Mouse (Mus musculus): ENCODE data around the gene Sstr4. TPM values are rescaled to one million over a fixed set of nuclear protein-coding genes. Genes with fewer than 3 reads are reported as not detected.

The Sstr4 gene
- polyA plus RNA-seq, 1 experiment from 2014 or later = 3.0 TPM

DNA sequence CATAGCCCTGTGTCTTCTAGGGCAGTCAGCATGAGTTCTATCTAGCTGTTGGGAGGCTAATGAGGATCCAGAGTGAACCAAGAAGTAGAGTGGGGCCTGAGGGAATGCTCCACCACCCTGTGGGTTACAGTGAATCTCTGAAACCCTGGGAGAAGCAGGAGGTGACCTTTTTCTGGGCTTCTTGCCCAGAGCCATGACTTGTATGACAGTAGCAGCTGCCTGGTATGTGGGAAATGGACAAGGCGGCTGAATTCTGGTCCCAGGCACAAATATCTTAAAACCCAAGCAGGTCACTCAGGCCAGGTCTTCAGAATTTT lies 2.6 kb downstream of the Sstr4 start:
- Histone ChIP-seq H3K9me3 (no peaks in the 10 kb centered on the region), H3K36me3 (no peaks in the 10 kb centered on the region), H3K9ac (no peak overlapping the region), H3K27me3 (replicated peaks) (peaks cover 21% of the 10 kb centered on the region), H3K4me1 (peaks cover 20% of the 10 kb centered on the region), H3K4me2 (peak overlapping the region; percentile 16; the same call in 1 of the 2 replicates), H3K27ac (no peak overlapping the region), H3K4me3 (replicated peaks) (no peak overlapping the region)
- ATAC-seq (ENCODE audit: insufficient read depth, low FRiP score, low read depth) = no peak
- 42% methylated on average over 1 of the region's 1 CpGs for WGBS

DNA sequence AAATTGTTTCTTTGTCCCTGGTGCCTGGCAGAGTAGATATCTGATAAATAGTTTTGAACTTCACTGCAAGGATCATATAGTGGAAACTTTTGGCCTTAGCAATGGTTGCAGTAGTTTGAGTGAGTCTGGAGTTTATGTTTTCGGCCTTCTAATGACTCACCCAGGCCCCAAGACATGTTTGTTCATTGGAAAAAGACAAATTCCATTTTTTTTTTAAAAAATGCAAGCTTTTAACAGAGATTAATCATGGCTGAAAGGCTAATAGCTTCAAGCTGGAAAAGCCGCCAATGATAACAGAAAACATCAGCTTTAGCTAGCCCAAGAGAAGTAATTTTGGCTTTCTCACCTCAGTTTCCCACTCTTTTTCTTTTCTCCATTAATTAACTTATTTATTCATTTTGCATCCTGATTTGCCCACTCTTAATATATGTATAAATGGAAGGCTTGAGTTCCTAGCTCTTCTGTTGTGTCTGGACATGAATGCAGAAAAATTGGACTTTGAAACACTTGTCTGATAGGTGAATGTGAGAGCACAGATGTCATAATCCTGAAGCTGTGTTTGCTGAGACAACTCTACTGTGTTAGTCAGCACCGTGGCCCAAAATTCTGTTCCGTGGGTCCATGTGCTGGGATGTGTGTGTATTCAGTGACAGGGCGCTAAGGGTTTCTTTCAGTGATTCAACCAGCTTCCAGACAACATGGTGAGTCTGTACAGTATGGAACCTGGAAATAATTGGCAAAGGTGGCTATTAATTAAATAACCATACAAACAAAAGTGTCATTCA lies 3.9 kb downstream of the Sstr4 start:
- no peak overlapping the region for H3K9ac ChIP-seq
- peaks cover 20% of the 10 kb centered on the region for H3K4me1 ChIP-seq
- WGBS = 77% methylated on average over 5 of the region's 5 CpGs
- H3K27me3 ChIP-seq (replicated peaks) = peaks cover 17% of the 10 kb centered on the region
- H3K4me2 ChIP-seq = no peak overlapping the region
- ATAC-seq (ENCODE audit: insufficient read depth, low FRiP score, low read depth) = no peak
- no peak overlapping the region for H3K4me3 ChIP-seq (replicated peaks)
- H3K9me3 ChIP-seq = no peaks in the 10 kb centered on the region
- H3K36me3 ChIP-seq = no peaks in the 10 kb centered on the region
- H3K27ac ChIP-seq = no peak overlapping the region

DNA sequence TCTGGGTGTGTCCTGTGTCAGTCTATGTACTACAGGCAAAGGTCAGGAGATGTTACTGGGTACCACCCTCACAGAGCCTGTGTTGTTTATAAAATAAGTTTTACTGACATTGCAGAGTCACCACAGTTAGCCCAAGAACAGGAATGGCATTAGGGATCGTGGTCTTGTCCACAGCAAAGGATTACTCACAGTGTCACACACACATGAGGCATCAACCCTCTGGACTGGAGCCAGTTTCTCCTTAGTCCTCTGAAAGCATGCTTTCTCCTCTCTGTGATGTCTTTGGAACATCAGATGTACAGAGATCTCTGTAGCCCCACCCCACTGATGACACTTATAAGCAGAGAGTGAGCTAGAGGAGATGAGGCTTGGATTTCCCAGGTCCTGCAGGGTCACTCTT lies 7.1 kb downstream of the Sstr4 start:
- Histone ChIP-seq H3K4me1 (peaks cover 16% of the 10 kb centered on the region), H3K4me2 (no peak overlapping the region), H3K4me3 (replicated peaks) (no peak overlapping the region), H3K27me3 (replicated peaks) (peaks cover 13% of the 10 kb centered on the region), H3K9ac (no peak overlapping the region), H3K9me3 (no peaks in the 10 kb centered on the region), H3K36me3 (no peaks in the 10 kb centered on the region), H3K27ac (no peak overlapping the region)
- WGBS = 56% methylated on average over 1 of the region's 1 CpGs
- ATAC-seq (ENCODE audit: insufficient read depth, low FRiP score, low read depth) = no peak

DNA sequence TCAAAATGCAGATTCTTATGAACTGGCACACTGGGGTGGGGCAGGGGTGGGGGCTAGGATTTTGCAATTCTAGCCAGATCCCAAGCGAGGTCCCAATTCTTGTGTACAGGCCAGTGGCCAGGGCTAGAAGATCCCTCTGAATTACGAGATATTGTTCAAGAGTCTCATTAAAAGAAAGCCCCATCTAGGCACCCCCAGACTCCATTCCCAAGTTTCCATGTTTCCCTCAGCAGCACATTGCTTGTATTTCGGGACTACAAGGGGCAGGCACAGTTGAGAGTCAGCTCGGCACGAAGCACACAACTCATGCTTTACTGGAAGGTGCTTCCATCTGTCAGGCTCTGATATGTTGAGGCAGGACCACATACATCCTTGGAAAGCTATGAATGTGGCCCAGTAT lies 9.8 kb downstream of the Sstr4 start:
- H3K9me3 ChIP-seq = no peaks in the 10 kb centered on the region
- no peak overlapping the region for H3K9ac ChIP-seq
- H3K4me2 ChIP-seq = peak overlapping the region; percentile 29
- peaks cover 21% of the 10 kb centered on the region for H3K27me3 ChIP-seq (replicated peaks)
- no peak overlapping the region for H3K27ac ChIP-seq
- peak overlapping the region; percentile 18; the same call in 1 of the 2 replicates for H3K4me3 ChIP-seq (replicated peaks)
- ATAC-seq (ENCODE audit: insufficient read depth, low FRiP score, low read depth) = no peak
- 67% methylated on average over 5 of the region's 5 CpGs for WGBS
- H3K4me1 ChIP-seq = peaks cover 15% of the 10 kb centered on the region; the same call in 1 of the 2 replicates
- no peaks in the 10 kb centered on the region for H3K36me3 ChIP-seq

DNA sequence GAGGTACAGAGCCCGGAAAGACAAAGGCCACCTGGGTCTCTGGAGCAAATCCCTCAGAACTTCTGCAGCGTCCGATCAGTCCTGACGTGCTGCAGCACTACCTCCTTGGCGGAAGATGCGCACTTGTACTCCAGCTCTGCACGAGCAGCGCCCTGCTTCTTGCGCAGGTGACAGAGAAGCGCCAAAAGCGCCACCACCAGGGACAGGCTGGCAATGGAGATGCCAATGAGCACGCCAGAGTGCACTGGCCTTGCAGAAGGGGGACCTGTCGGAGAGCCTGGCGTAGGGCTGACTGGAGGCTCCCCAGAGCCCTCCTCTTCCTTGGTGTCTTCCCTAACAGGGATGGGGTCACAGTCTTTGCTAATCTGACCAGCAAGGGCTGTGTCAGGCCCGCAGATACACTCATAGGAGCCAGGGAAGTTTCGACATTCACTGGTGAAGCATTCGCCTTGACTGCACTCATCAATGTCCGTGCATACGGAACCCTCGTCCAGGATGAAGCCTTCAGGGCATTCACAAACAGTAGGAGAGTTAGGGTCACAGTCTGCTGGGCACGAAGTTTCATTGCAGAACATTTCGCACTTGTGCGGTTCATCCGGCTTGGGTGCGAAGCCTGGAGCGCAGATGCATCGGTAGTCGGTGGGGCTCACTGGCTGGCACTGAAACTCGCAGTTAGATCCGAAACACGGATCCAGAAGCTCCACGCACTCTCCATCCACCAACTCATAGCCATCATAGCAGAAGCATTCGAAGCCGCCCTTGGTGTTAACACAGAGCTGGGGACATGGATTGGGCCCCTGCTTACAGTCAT lies 11.2 kb downstream of the Sstr4 start:
- peaks cover 21% of the 10 kb centered on the region for H3K27me3 ChIP-seq (replicated peaks)
- ATAC-seq (ENCODE audit: insufficient read depth, low FRiP score, low read depth) = no peak
- H3K9me3 ChIP-seq = no peaks in the 10 kb centered on the region
- H3K4me2 ChIP-seq = peak overlapping the region; percentile 81
- H3K36me3 ChIP-seq = no peaks in the 10 kb centered on the region
- H3K4me3 ChIP-seq (replicated peaks) = peak overlapping the region; percentile 47
- WGBS = 24% methylated on average over 34 of the region's 34 CpGs
- H3K4me1 ChIP-seq = peaks cover 15% of the 10 kb centered on the region; the same call in 1 of the 2 replicates
- H3K9ac ChIP-seq = no peak overlapping the region
- H3K27ac ChIP-seq = no peak overlapping the region

DNA sequence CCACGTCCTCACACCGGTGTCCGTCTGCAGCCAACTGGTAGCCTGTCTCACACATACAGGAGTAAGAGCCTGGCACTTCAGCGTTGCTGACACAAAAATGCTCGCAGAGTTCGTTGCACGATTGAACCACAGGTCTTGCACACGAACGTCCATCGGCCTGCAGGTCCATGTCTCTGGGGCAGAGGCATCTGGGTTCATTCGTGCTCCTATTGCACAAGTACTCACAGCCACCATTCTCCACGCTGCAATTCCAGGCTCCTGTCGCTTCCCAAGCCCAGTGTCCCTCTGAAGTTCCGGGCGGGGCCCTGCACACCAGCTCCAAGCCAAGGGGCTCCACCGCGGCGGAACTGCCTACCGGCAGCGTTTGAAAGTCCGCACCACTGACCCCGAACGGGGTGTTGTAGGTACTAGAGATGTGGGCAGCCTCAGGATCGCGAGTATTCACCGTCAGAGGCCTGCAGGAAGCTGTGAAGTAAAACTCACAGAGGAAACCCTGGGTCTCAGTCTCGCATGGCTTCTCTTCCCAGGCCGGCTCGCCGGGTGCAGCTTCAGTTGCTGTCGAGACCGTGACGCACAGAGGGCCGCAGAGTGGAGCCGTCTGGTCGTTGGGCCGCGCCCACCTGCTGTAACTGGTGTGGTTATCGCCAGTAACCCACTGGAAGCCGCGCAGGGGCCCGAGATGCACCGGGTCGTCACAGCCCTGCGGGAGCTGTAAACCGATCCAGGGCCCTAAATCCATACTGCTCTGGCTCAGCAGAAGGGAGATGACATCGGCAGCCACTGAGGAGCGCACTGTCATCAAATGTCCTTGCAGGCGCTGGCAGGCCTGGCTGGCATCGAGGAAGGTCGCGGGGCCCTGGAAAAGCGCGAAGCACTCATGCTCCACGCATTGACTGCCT lies 12.1 kb downstream of the Sstr4 start:
- Histone ChIP-seq H3K27ac (peak overlapping the region; percentile 37), H3K9ac (peak overlapping the region; percentile 19; the same call in 1 of the 2 replicates), H3K9me3 (no peaks in the 10 kb centered on the region), H3K4me1 (peaks cover 15% of the 10 kb centered on the region; the same call in 1 of the 2 replicates), H3K27me3 (replicated peaks) (peaks cover 21% of the 10 kb centered on the region), H3K36me3 (no peaks in the 10 kb centered on the region), H3K4me2 (peak overlapping the region; percentile 81), H3K4me3 (replicated peaks) (peak overlapping the region; percentile 47)
- WGBS = 8% methylated on average over 55 of the region's 55 CpGs
- ATAC-seq (ENCODE audit: insufficient read depth, low FRiP score, low read depth) = 0 out of 2 replicates have a peak, but pooled peaks have one; percentile 23

DNA sequence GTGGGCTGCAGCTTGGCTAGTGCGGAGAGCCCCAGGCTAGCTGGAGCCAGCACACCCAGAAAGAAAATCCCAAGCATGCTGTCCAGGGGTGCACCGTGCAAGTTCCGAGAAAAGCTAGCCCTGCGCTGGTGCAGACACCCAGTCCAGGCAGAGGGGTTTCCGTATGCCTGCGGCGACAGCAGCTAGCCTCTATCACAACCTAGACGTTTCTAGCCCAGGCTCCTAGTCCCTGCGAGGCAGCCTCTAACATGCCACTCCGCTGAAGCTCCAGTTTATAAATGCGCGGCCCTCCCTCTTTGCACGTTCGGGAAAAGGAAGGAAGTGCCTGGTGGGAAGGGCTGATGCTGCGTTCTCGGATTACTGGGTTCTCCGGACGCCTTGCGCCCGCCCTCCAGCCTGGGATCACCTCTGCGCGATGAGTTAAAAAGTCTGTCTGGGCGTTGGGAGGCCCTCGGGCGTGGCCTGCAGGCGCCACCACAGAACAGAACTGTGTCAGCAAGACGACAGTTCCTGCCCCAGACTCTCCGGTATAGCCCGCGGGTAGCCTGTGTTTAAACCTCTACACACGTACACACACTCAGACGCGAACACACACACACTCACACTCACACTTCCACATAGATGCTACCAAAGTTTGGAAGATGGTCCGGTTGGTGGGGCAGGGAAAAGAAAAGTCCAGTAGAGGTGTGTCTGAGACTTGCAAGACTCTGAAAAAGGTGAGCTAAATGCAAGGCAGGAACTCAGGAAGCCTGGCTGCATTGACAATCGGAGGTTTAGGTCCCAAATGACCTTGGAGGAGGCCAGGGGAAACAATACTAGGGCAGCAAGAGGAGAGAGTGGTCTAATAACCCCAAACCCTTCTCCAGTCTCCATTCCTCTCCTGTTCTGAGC lies 13.0 kb downstream of the Sstr4 start, which contains the start of gene Thbd:
TSS of gene Thbd (minus strand) at position 319 of the 891 bp plus-strand sequence.
- H3K9me3 ChIP-seq = no peaks in the 10 kb centered on the region
- peak within 1 kb of the TSS; percentile 19; the same call in 1 of the 2 replicates for H3K9ac ChIP-seq
- ATAC-seq (ENCODE audit: insufficient read depth, low FRiP score, low read depth) = peak; percentile 73
- WGBS = 2% methylated on average over 35 of the region's 35 CpGs
- peak within 1 kb of the TSS; percentile 47 for H3K4me3 ChIP-seq (replicated peaks)
- H3K4me1 ChIP-seq = peaks cover 15% of the 10 kb centered on the region; the same call in 1 of the 2 replicates
- peak within 1 kb of the TSS; percentile 37 for H3K27ac ChIP-seq
- H3K4me2 ChIP-seq = peak within 1 kb of the TSS; percentile 81
- H3K36me3 ChIP-seq = no peaks in the 10 kb centered on the region
- H3K27me3 ChIP-seq (replicated peaks) = peaks cover 21% of the 10 kb centered on the region

DNA sequence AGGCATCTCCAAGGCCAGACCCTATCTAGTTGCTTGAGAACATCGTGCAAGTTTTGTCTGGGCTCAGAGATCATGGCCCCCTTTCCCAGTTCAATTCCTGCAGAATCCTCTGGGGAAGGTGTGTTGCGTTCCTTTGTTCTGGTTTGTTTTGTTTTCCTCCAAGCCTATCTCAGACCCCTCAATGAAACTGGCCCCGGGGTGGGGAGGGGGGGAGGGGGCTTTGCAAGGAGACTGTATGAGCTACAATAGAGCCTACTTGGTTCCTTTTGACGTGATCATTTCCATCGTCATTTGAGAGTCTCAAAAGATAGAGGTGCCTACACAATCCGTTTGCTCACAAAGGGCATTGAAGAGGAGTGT lies 13.6 kb downstream of the Sstr4 start:
- Histone ChIP-seq H3K27me3 (replicated peaks) (peaks cover 21% of the 10 kb centered on the region), H3K9me3 (no peaks in the 10 kb centered on the region), H3K36me3 (no peaks in the 10 kb centered on the region), H3K4me2 (peak overlapping the region; percentile 81), H3K9ac (no peak overlapping the region), H3K4me1 (peaks cover 15% of the 10 kb centered on the region; the same call in 1 of the 2 replicates), H3K27ac (peak overlapping the region; percentile 37; the same call in 1 of the 2 replicates), H3K4me3 (replicated peaks) (no peak overlapping the region)
- 21% methylated on average over 6 of the region's 6 CpGs for WGBS
- ATAC-seq (ENCODE audit: insufficient read depth, low FRiP score, low read depth) = no peak

DNA sequence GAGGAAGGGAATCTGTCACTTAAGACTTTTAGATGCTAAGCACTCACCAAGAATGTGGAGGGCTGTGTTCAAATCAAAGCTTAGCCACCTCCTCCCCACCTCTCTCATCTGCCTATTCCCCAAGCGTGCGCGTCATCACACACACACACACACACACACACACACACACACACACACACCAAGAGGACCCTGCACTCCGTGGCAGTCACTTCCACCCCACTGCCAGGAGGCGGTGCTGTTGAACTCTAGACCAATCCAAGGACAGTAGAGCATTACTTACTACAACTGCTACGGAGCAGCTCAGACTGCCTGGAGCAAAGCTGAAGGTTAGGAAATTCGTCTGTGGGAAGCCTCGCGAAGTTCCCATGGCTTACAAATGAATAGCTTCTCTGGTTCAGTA lies 14.0 kb downstream of the Sstr4 start:
- Histone ChIP-seq H3K4me1 (peaks cover 15% of the 10 kb centered on the region; the same call in 1 of the 2 replicates), H3K4me3 (replicated peaks) (no peak overlapping the region), H3K4me2 (0 out of 2 replicates have a peak overlapping the region, but pooled peaks have one; percentile 81), H3K36me3 (no peaks in the 10 kb centered on the region), H3K9ac (no peak overlapping the region), H3K27ac (no peak overlapping the region), H3K27me3 (replicated peaks) (peaks cover 21% of the 10 kb centered on the region), H3K9me3 (no peaks in the 10 kb centered on the region)
- peak; percentile 63 for ATAC-seq (ENCODE audit: insufficient read depth, low FRiP score, low read depth)
- WGBS = 22% methylated on average over 9 of the region's 9 CpGs

DNA sequence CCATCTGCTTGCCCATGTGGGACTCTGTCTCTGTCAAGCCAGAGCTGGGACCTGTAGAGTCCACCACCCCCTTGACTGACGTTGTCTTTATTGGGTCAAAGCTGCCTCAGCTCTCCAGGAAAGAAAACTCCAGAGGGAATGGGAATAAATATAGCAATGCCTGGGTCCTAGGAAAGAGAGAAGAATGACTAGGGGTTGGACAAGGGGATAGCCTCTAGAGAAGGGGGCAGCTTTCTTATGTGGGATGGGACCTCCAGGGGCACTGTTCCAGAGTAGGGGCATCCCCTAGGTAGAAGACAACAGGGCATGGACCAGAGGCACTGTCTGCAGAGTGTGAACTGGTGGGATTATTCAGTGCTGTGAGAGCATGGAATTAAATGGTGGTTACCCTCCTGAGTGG lies 14.7 kb downstream of the Sstr4 start:
- WGBS = 91% methylated on average over 1 of the region's 1 CpGs
- Histone ChIP-seq H3K4me2 (no peak overlapping the region), H3K4me1 (peaks cover 15% of the 10 kb centered on the region; the same call in 1 of the 2 replicates), H3K9me3 (no peaks in the 10 kb centered on the region), H3K9ac (no peak overlapping the region), H3K36me3 (no peaks in the 10 kb centered on the region), H3K27me3 (replicated peaks) (peaks cover 21% of the 10 kb centered on the region), H3K4me3 (replicated peaks) (no peak overlapping the region), H3K27ac (no peak overlapping the region)
- ATAC-seq (ENCODE audit: insufficient read depth, low FRiP score, low read depth) = no peak

Measured in stomach, embryonic 15.5 days (tissue).